Mouse (Mus musculus): ENCODE measurements around the gene Krt81.

The Krt81 gene

GRCm38 (mm10) chr15:101463651-101464050, at the start of gene Krt81:
TSS of gene Krt81 (minus strand) at chr15:101463751.
- no peak for DNase-seq (ENCODE audit: low spot score in 2 of 2)

DNA sequence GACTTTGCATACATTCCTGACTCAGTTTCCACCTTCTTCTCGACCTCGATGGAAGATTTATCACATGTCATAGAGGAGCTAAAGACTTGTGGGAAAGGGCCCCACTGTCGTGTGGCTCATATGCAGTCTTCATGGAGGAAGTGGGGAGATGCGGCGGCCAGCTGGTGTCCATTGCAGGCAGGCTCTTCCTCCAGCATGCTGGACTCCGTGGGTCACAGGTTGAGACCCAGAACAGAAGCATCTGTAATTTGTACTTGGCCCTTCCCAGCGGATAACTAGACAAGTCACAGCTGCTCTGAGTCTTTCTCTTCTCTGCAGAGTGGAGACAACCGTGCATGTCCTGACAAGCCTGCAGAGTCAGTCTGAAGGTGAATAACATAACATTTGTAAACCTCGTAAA, 44.7 kb upstream of the Krt81 start:
- DNase-seq (ENCODE audit: low spot score in 2 of 2): no peak

- no peak for DNase-seq (ENCODE audit: low spot score in 2 of 2)
Measured at GRCm38 (mm10) chr15:101506896-101507758, 43.6 kb upstream of the Krt81 start.

GRCm38 (mm10) chr15:101497181-101497580, 33.6 kb upstream of the Krt81 start:
- no peak for DNase-seq (ENCODE audit: low spot score in 2 of 2)

- DNase-seq (ENCODE audit: low spot score in 2 of 2): no peak
Measured at GRCm38 (mm10) chr15:101495266-101495665, 31.7 kb upstream of the Krt81 start.

DNA sequence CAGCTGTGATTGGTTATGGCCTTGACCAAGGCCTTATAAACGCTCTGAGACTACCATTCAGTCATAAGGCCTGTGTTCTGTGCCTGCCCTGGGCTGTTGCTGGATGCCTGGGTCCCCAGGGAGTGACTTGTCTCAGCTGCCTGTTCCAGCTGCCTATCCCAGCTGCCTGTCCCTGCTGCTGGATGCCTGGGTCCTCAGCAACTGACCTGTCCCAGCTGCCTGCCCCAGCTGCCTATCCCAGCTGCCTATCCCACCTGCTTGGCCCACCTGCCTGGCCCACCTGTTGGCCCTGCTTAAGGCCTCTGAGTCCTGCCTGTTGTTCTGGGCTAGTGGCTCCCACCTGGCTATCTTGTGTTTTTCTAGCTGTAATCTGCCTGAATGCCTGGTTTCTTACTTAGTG, 30.7 kb upstream of the Krt81 start:
- no peak for DNase-seq (ENCODE audit: low spot score in 2 of 2)

GRCm38 (mm10) chr15:101493713-101494112, 30.2 kb upstream of the Krt81 start:
- DNase-seq (ENCODE audit: low spot score in 2 of 2): no peak

DNA sequence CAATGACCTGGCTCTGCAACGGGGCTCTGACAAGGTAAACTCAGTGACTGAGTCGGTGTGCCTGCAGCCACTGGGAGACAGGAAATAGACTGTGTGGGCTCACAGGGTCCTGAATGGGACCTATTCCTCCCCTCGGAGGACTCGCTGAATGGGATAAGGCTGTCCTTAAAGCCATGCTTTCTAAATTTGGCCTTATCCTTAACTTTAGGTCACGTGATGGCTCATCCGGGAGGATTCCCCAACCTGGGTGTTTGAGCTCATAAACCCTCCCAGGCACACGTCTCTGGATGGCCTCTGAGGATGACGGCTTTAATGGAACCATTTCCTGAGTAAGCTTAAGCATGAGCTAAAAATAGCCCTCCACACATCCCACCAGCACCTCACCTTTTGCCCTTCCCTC, 29.2 kb upstream of the Krt81 start:
- no peak for DNase-seq (ENCODE audit: low spot score in 2 of 2)

DNA sequence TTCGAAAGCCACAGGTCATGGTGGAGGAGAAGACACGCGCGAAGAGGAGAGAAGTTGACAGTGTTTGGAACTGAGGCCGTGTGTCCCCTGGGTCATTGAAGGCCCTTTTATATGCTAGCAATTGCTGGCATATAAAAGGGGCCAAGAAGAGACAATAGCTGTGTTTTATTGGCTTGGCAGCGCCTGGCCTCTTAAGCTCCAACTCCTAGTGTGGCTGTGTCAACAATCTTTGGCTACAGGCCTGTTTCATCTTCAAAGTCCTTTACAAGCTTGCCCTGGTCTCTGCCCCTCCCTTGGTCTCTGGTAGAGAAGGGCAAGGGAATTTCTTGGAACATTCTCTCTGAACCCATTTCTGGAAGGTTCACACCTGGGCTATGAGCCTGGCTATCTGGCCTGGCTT, 27.9 kb upstream of the Krt81 start, which contains the start of gene Krt83:
TSS of gene Krt83 (minus strand) at position 82 of the 400 bp plus-strand sequence.
- DNase-seq (ENCODE audit: low spot score in 2 of 2): no peak

DNA sequence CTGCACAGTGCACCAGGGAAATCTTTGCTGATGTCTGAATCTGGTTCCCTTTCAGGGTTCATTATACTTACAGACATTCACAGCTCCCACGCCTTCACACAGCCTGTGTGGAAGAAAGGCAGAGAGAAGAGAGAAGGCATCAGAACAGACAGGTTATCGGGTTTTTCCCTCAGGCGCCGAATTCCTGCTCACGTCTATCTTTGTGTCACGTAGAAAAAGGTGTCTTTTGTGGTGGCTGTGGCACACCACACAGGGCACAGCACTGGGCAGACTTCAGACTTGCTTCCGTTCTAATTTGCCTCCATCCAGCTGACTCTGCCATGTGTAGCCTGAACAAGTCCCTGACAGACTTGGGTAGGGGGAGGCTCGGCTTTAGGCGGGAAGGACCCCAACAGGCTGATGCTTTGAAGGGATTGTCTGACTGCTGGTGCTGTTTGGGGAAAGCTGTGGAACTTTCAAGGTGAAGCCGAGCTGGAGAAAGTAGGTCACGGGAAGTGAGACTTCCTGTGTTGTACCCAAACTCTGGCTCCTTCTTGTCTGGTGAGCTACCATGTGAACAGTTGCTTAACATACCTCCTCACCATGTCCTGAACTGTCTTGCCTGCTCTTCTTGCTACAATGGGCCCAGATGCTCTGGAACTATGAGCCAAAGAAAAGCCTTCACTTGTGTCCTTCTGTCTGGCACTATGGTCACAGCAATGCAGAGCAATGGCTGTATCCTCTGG, 22.5 kb upstream of the Krt81 start:
- DNase-seq (ENCODE audit: low spot score in 2 of 2): peak; percentile 9 to 39

- no peak for DNase-seq (ENCODE audit: low spot score in 2 of 2)
Measured at GRCm38 (mm10) chr15:101484939-101485338, 21.4 kb upstream of the Krt81 start.

DNA sequence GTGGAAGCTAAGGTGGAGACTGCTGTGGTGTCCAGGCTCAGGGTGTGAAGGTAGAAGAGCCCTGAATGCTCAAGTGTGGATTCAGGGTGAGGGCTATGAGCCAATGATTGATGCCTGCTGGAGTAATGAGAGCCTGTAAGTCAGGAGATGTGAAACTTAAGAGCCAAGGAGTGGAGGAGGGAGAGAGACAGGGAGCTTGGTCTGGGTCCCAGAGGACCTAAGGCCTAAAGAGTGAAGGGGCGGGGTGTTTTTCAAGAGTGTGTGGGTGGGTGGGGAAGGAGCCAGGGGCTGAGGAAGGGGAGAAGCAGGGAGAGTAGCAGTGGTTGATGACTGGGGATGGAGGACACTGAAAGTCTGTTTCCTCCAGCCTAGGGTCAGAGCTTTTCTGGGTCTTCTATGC, 20.1 kb upstream of the Krt81 start:
- DNase-seq (ENCODE audit: low spot score in 2 of 2): no peak

DNA sequence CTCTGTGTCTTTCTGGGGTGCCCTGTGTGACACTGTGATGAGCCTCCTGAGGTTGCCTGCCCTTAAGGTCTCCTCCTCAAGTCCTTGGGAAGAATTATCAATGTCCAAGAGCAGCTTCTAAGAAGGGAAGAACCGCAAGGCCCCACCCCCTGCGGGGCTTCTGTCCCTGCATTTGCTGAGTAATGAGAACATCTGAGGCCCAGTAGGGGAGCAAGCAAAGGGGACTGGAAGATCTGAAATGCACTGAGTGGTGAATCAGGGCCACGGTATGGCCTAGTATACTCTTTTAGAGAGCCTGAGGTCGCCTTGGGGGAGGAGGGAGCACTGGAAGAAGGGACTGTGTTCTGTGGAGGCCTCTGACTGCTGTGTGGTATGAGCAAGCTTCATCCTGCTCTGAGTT, 18.5 kb upstream of the Krt81 start:
- DNase-seq (ENCODE audit: low spot score in 2 of 2): no peak

DNA sequence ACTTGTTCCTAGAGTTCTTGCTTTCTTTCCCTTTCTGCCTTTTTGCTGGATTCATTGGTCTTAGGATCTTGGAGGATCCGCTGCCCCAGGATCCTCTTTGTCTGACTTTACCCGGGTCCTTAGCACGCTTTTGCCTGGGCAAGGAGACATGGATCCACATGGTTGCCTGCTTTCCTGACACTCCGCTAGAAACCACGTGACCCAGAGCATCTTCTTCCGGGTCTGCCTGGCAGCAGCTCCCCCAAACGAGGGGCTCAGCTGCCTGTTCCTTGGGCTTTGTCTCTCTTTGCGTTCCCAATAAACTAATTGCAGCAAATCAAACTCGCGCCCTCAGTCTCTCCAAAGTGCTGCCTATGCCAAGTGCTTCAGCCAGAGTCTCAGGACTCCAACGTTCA, 16.1 kb upstream of the Krt81 start:
- DNase-seq (ENCODE audit: low spot score in 2 of 2): no peak

GRCm38 (mm10) chr15:101479007-101479665, 15.6 kb upstream of the Krt81 start:
- DNase-seq (ENCODE audit: low spot score in 2 of 2): peak; percentile 19 to 30

DNA sequence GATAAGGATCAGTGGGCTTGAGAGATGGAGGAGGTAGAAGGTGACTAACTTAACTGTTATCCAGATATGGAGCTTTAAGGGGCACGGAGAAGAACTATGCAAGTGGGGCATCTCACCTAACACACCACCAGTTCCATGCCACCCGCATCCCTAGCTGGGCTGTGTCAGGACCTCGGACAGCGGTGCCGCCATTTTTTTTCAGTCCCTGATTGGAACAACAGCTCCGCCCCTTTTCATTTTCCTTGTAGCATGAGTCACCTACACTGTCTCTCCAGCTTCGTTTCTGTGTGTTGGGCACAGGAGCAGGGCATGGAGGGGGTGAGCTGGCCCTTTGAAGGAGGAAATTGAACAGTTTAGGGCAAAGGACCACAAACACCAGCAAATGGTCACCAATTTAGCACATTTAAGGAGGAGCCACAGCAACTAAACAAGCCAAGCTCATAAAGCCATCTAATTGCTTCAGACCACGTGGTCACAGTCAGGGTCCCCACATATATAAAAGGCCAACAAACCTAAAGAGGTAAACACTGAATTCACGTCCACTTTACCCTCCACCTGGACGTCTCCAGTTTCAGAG, 9.5 kb upstream of the Krt81 start, which contains the start of gene Krt86:
TSS of gene Krt86 (plus strand) at position 527 of the 577 bp plus-strand sequence.
- no peak for DNase-seq (ENCODE audit: low spot score in 2 of 2)

- DNase-seq (ENCODE audit: low spot score in 2 of 2): no peak
Measured at GRCm38 (mm10) chr15:101469093-101469492, 5.5 kb upstream of the Krt81 start.

DNA sequence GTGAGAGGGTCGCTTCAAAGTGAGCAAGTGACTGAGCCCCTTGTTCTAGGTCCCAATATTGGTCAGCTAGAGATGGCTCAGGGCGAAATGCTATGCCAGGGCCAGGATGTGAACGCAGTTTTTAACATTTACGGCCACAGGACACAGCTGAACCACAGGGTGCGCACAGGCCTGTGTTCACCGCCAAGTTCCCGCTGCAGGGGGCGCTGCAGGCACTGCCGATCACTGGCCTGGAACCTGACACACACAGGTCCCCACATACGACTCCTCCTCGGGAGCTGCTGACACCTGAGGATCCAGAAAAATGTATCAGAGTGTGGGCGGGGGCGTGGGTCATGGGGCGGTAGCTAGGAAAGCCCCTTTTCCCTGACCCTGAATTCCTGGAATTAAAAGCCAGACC, 4.3 kb downstream of the Krt81 start:
- DNase-seq (ENCODE audit: low spot score in 2 of 2): no peak

GRCm38 (mm10) chr15:101458361-101458930, 5.1 kb downstream of the Krt81 start:
- no peak for DNase-seq (ENCODE audit: low spot score in 2 of 2)

DNA sequence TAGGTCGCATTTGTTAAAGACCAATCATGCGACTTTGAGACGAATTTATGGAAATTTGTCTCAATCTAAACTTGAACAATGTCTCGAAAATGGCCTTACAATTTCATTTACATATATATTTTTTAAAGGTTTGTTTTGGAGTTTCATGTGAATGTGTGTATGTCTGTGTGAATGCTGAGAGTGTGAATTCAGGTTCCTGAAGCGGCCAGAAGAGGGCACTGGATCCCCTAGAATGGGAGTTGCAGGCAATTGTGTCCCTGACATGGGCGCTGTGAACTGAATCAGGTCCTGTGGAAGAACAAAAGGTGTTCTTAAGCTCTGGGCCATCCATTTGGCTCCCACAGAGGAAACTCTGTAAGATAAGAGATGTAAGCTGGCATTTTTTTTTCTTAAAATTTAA, 7.7 kb downstream of the Krt81 start:
- DNase-seq (ENCODE audit: low spot score in 2 of 2): no peak

GRCm38 (mm10) chr15:101455292-101455691, 8.3 kb downstream of the Krt81 start:
- no peak for DNase-seq (ENCODE audit: low spot score in 2 of 2)

- DNase-seq (ENCODE audit: low spot score in 2 of 2): no peak
Measured at GRCm38 (mm10) chr15:101454774-101455173, 8.8 kb downstream of the Krt81 start.
